Mouse (Mus musculus): ENCODE measurements around the gene Gpt2. TPM values are rescaled to one million over a fixed set of nuclear protein-coding genes. Genes with fewer than 3 reads are reported as not detected.

Gene Gpt2
- total and polyA plus RNA-seq, 3 experiments = 29.7 to 50.0 (median 37.8) TPM

DNA sequence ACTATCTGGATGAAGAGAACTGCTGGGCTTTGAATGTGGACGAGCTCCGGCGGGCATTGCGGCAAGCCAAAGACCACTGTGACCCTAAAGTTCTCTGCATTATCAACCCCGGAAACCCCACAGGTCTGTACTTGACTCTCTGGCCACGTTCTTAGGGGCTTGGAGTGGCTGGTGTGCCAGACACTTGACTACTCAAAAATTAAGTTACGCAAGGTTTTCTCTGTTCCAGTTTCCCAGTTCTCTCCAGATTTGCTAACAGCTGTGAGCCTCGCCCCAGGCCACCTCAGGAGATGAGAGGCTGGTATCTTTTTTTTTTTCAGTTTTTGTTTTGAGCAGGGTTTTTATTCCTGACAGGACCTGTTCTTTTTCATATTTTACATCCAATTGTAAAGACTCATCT, 19.9 kb downstream of the Gpt2 start:
- no peaks in the 10 kb centered on the region for H3K27me3 ChIP-seq (replicated peaks)
- in situ Hi-C loops (cut with MboI; ENCODE audit: low pct_ligation_motif_present, low pct_unique_long_range_greater_than_20kb, low sequenced_read_pairs) = no loop called here
- TF ChIP-seq PAX5 (IDR thresholded peaks at IDR 0.05; ENCODE audit: low read length) (no peak), JUN (IDR thresholded peaks at IDR 0.05; ENCODE audit: insufficient read depth, low read depth, low read length) (no peak), SMC3 (IDR thresholded peaks at IDR 0.05; ENCODE audit: low read depth, low read length) (no peak), SIN3A (IDR thresholded peaks at IDR 0.05; ENCODE audit: low read length) (no peak), NRF1 (IDR thresholded peaks at IDR 0.05; ENCODE audit: low read depth, low read length) (no peak), HCFC1 (IDR thresholded peaks at IDR 0.05; ENCODE audit: low read depth, low read length) (no peak), E2F4 (IDR thresholded peaks at IDR 0.05; ENCODE audit: insufficient replicate concordance, low read depth, low read length) (no peak), UBTF (IDR thresholded peaks at IDR 0.05; ENCODE audit: low read depth, low read length) (no peak), USF1 (IDR thresholded peaks at IDR 0.05; ENCODE audit: low read depth, low read length) (no peak), MAX (IDR thresholded peaks at IDR 0.05; ENCODE audit: low read length) (no peak), CTCF (conservative IDR thresholded peaks at IDR 0.05 in 1 of 2, IDR thresholded peaks at IDR 0.05 in 1 of 2; ENCODE audit: low read depth in 2 of 2, low read length in 2 of 2) (no peak), ETS1 (conservative IDR thresholded peaks at IDR 0.05; ENCODE audit: low read depth, low read length) (no peak), KAT2A (IDR thresholded peaks at IDR 0.05; ENCODE audit: insufficient replicate concordance, low read length) (no peak), ELF1 (IDR thresholded peaks at IDR 0.05; ENCODE audit: low read depth, low read length) (no peak), EP300 (IDR thresholded peaks at IDR 0.05; ENCODE audit: low read length) (no peak), MAZ (IDR thresholded peaks at IDR 0.05; ENCODE audit: low read depth, low read length) (no peak), ZMIZ1 (IDR thresholded peaks at IDR 0.05; ENCODE audit: low read depth, low read length) (no peak), JUND (conservative IDR thresholded peaks at IDR 0.05; ENCODE audit: low read depth, low read length) (no peak)

DNA sequence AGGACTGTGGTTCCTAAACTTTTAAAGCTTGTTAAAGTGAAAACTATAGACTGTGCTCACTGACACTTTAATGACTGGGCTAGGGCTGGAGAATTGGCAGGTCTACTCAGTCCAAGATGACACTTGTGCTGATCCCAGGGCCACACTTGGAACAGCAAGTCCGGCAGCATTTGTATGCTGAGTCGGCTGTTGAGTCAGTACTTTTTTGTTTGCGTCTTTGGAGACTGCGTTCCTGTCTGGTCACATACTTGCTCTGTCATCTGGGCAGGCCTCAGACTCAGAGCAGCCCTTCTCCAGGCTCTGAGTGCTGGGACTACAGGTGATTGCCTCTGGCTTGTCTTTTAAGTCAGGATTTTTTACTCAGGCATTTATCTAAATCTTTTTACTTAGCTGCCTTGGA, 20.9 kb downstream of the Gpt2 start:
- Histone ChIP-seq H3K9ac (ENCODE audit: insufficient read depth, low read depth) (no peak overlapping the region), H3K9me3 (replicated peaks; ENCODE audit: low read length) (no peaks in the 10 kb centered on the region), H3K4me2 (ENCODE audit: insufficient read depth, low read depth, poor library complexity, severe bottlenecking) (no peak overlapping the region), H3K27ac (ENCODE audit: insufficient read depth, low read depth) (no peak overlapping the region), H3K4me3 (replicated peaks in 1 of 3; ENCODE audit: low read depth in 2 of 3, low read length in 2 of 3, poor library complexity in 1 of 3) (no peak overlapping the region), H3K27me3 (replicated peaks) (no peaks in the 10 kb centered on the region), H3K4me1 (ENCODE audit: control insufficient read depth in 1 of 2, insufficient read depth in 2 of 2) (no peaks in the 10 kb centered on the region), H3K79me2 (replicated peaks; ENCODE audit: control insufficient read depth, extremely low read depth, insufficient read depth, poor library complexity, severe bottlenecking) (no peaks in the 10 kb centered on the region), H3K36me3 (replicated peaks in 1 of 2; ENCODE audit: control insufficient read depth in 1 of 2, insufficient read depth in 1 of 2, low read length in 1 of 2) (peaks cover 81 to 97% of the 10 kb centered on the region in 2 experiments)
- in situ Hi-C loops (cut with MboI; ENCODE audit: low pct_ligation_motif_present, low pct_unique_long_range_greater_than_20kb, low sequenced_read_pairs) (no loop called here), dilution Hi-C loops (cut with MboI; ENCODE audit: extremely low pct_ligation_motif_present, extremely low pct_unique_long_range_greater_than_20kb, low sequenced_read_pairs) (no loop called here)
- DNase-seq (ENCODE audit: extremely low read depth) = no peak
- TF ChIP-seq ZC3H11A (IDR thresholded peaks at IDR 0.05; ENCODE audit: low read depth, low read length) (no peak), SIN3A (IDR thresholded peaks at IDR 0.05; ENCODE audit: low read length) (no peak), RCOR1 (conservative IDR thresholded peaks at IDR 0.05; ENCODE audit: low read depth, low read length) (no peak), IRF4 (IDR thresholded peaks at IDR 0.05; ENCODE audit: low read depth, low read length) (no peak), JUND (conservative IDR thresholded peaks at IDR 0.05; ENCODE audit: low read depth, low read length) (no peak), CHD1 (IDR thresholded peaks at IDR 0.05; ENCODE audit: low read depth, low read length) (no peak), UBTF (IDR thresholded peaks at IDR 0.05; ENCODE audit: low read depth, low read length) (no peak), USF1 (IDR thresholded peaks at IDR 0.05; ENCODE audit: low read depth, low read length) (no peak), BHLHE40 (IDR thresholded peaks at IDR 0.05; ENCODE audit: low read depth, low read length) (no peak), KAT2A (IDR thresholded peaks at IDR 0.05; ENCODE audit: insufficient replicate concordance, low read length) (no peak), RAD21 (IDR thresholded peaks at IDR 0.05; ENCODE audit: low read depth, low read length) (no peak), MAZ (IDR thresholded peaks at IDR 0.05; ENCODE audit: low read depth, low read length) (no peak), JUN (IDR thresholded peaks at IDR 0.05; ENCODE audit: insufficient read depth, low read depth, low read length) (no peak)

More for the DNA sequence above, 19.9 kb downstream of the Gpt2 start:
- no peaks in the 10 kb centered on the region for H3K9me3 ChIP-seq (replicated peaks; ENCODE audit: low read length)
- dilution Hi-C loops (cut with MboI; ENCODE audit: extremely low pct_ligation_motif_present, extremely low pct_unique_long_range_greater_than_20kb, low sequenced_read_pairs) = no loop called here
- peaks cover 76 to 96% of the 10 kb centered on the region in 2 experiments for H3K36me3 ChIP-seq (replicated peaks in 1 of 2; ENCODE audit: control insufficient read depth in 1 of 2, insufficient read depth in 1 of 2, low read length in 1 of 2)
- no peaks in the 10 kb centered on the region for H3K79me2 ChIP-seq (replicated peaks; ENCODE audit: control insufficient read depth, extremely low read depth, insufficient read depth, poor library complexity, severe bottlenecking)
- H3K4me2 ChIP-seq (ENCODE audit: insufficient read depth, low read depth, poor library complexity, severe bottlenecking) = no peak overlapping the region
- no peak overlapping the region for H3K4me3 ChIP-seq (replicated peaks in 1 of 3; ENCODE audit: low read depth in 2 of 3, low read length in 2 of 3, poor library complexity in 1 of 3)
- no peak overlapping the region for H3K27ac ChIP-seq (ENCODE audit: insufficient read depth, low read depth)
- DNase-seq (ENCODE audit: extremely low read depth) = no peak
- H3K4me1 ChIP-seq (ENCODE audit: control insufficient read depth in 1 of 2, insufficient read depth in 2 of 2) = no peaks in the 10 kb centered on the region
- H3K9ac ChIP-seq (ENCODE audit: insufficient read depth, low read depth) = no peak overlapping the region

All from CH12.LX (cell line).